Mouse (Mus musculus) brain, adult 2 months (tissue): ENCODE measurements around the gene Ccdc28a.
A peak's percentile ranks its signal among the peaks of the same experiment; 100 is the strongest.

Experiments used
- DNase-seq: peaks from one replicate; pipeline ENCODE4 v3.0.0; 2011; ENCODE audit warnings: low read depth, low spot score

The Ccdc28a gene

GRCm38 (mm10) chr10:18234560-18235401, at the start of gene Ccdc28a:
Gene Ccdc28a (minus strand): TSS chr10:18234998.
- peak; percentile 99 for DNase-seq

GRCm38 (mm10) chr10:18283991-18284390, 49.2 kb upstream of the Ccdc28a start:
- DNase-seq, result no peak

- DNase-seq, result no peak
Measured at GRCm38 (mm10) chr10:18276090-18276734, 41.4 kb upstream of the Ccdc28a start.

- DNase-seq, result no peak
Measured at GRCm38 (mm10) chr10:18251345-18251744, 16.5 kb upstream of the Ccdc28a start.

GRCm38 (mm10) chr10:18243614-18244013, 8.8 kb upstream of the Ccdc28a start:
- DNase-seq, result peak; percentile 20

- DNase-seq, result no peak
Measured at GRCm38 (mm10) chr10:18237191-18237590, 2.4 kb upstream of the Ccdc28a start.

- no peak for DNase-seq
Measured at GRCm38 (mm10) chr10:18236328-18236927, 1.6 kb upstream of the Ccdc28a start.

GRCm38 (mm10) chr10:18235402-18235747, 577 bp upstream of the Ccdc28a start:
- DNase-seq, result no peak

GRCm38 (mm10) chr10:18233891-18234290, 907 bp downstream of the Ccdc28a start:
- DNase-seq, result peak; percentile 25

GRCm38 (mm10) chr10:18224386-18224785, 10.4 kb downstream of the Ccdc28a start:
- DNase-seq, result peak; percentile 40

GRCm38 (mm10) chr10:18219351-18219750, 15.4 kb downstream of the Ccdc28a start:
- DNase-seq, result peak; percentile 67

- DNase-seq, result no peak
Measured at GRCm38 (mm10) chr10:18214124-18214523, 20.7 kb downstream of the Ccdc28a start.

- DNase-seq, result no peak
Measured at GRCm38 (mm10) chr10:18213373-18213772, 21.4 kb downstream of the Ccdc28a start.

GRCm38 (mm10) chr10:18210726-18211125, 24.1 kb downstream of the Ccdc28a start, which contains the start of gene Ect2l:
Gene Ect2l (minus strand): TSS chr10:18210890.
- DNase-seq, result peak; percentile 61

GRCm38 (mm10) chr10:18210119-18210518, 24.7 kb downstream of the Ccdc28a start:
- no peak for DNase-seq

GRCm38 (mm10) chr10:18204067-18204466, 30.7 kb downstream of the Ccdc28a start:
- no peak for DNase-seq

GRCm38 (mm10) chr10:18202401-18202800, 32.4 kb downstream of the Ccdc28a start:
- no peak for DNase-seq

- no peak for DNase-seq
Measured at GRCm38 (mm10) chr10:18200656-18201055, 34.1 kb downstream of the Ccdc28a start.

- no peak for DNase-seq
Measured at GRCm38 (mm10) chr10:18199919-18200318, 34.9 kb downstream of the Ccdc28a start.

- DNase-seq, result no peak
Measured at GRCm38 (mm10) chr10:18198286-18199015, 36.3 kb downstream of the Ccdc28a start.

GRCm38 (mm10) chr10:18197206-18197979, 37.4 kb downstream of the Ccdc28a start:
- peak; percentile 87 for DNase-seq
